Mouse (Mus musculus): ENCODE data around the gene Rreb1.

GRCm38 (mm10) chr13:37740111-37740510 lies 38.1 kb upstream of the Rreb1 start:
- TF ChIP-seq POLR2A (IDR thresholded peaks at IDR 0.05; ENCODE audit: insufficient read depth, low read length) = no peak
- no peak for TF ChIP-seq CTCF (IDR thresholded peaks at IDR 0.05; ENCODE audit: low read depth, low read length)

Data from ES-Bruce4 (cell line).